Mouse (Mus musculus): ENCODE data around the gene Clic1. TPM values are rescaled to one million over a fixed set of nuclear protein-coding genes. Genes with fewer than 3 reads are reported as not detected.

Clic1 gene
- total RNA-seq, 1 experiment from 2014 or later, result 149 TPM

Other genes starting within 250 kb of the Clic1 start
- not detected for gene Cyp21a1, start 245.4 kb upstream of the Clic1 start, total RNA-seq (2023)
- gene Stk19, start 213.0 kb upstream of the Clic1 start, total RNA-seq (2023), result 62.5 TPM
- 76.5 TPM for gene Dxo, start 212.9 kb upstream of the Clic1 start, total RNA-seq (2023)
- gene Skiv2l, start 199.8 kb upstream of the Clic1 start, total RNA-seq (2023), result 106 TPM
- 31.0 TPM for gene Nelfe, start 199.6 kb upstream of the Clic1 start, total RNA-seq (2023)
- gene Cfb, start 187.4 kb upstream of the Clic1 start, total RNA-seq (2023), result 0.61 TPM
- gene Zbtb12, start 170.5 kb upstream of the Clic1 start, total RNA-seq (2023), result 5.4 TPM
- not detected for gene Gm20547, start 167.9 kb upstream of the Clic1 start, total RNA-seq (2023)
- 1.9 TPM for gene C2, start 151.7 kb upstream of the Clic1 start, total RNA-seq (2023)
- 120 TPM for gene Ehmt2, start 151.5 kb upstream of the Clic1 start, total RNA-seq (2023)
- not detected for gene Slc44a4, start 135.5 kb upstream of the Clic1 start, total RNA-seq (2023)
- gene Neu1, start 118.7 kb upstream of the Clic1 start, total RNA-seq (2023), result 55.1 TPM
- gene Hspa1b, start 90.7 kb upstream of the Clic1 start, total RNA-seq (2023), result 83.6 TPM
- not detected for gene Gm20481, start 80.1 kb upstream of the Clic1 start, total RNA-seq (2023)
- 42.1 TPM for gene Hspa1a, start 77.8 kb upstream of the Clic1 start, total RNA-seq (2023)
- not detected for gene Hspa1l, start 77.3 kb upstream of the Clic1 start, total RNA-seq (2023)
- gene Lsm2, start 68.1 kb upstream of the Clic1 start, total RNA-seq (2023), result 27.1 TPM
- gene Vars, start 49.0 kb upstream of the Clic1 start, total RNA-seq (2023), result 98.2 TPM
- gene Vwa7, start 33.4 kb upstream of the Clic1 start, total RNA-seq (2023), result 0.80 TPM
- gene Sapcd1, start 21.9 kb upstream of the Clic1 start, total RNA-seq (2023), result 0.70 TPM
- gene Msh5, start 3.2 kb upstream of the Clic1 start, total RNA-seq (2023), result 2.9 TPM
- 0.64 TPM for gene Ddah2, start 9.1 kb downstream of the Clic1 start, total RNA-seq (2023)
- not detected for gene Ly6g6c, start 15.4 kb downstream of the Clic1 start, total RNA-seq (2023)
- not detected for gene Mpig6b, start 16.2 kb downstream of the Clic1 start, total RNA-seq (2023)
- not detected for gene Ly6g6e, start 26.9 kb downstream of the Clic1 start, total RNA-seq (2023)
- gene Ly6g6d, start 28.1 kb downstream of the Clic1 start, total RNA-seq (2023), result not detected
- not detected for gene Ly6g6f, start 35.6 kb downstream of the Clic1 start, total RNA-seq (2023)
- 70.2 TPM for gene Abhd16a, start 39.3 kb downstream of the Clic1 start, total RNA-seq (2023)
- not detected for gene Ly6g5c, start 58.3 kb downstream of the Clic1 start, total RNA-seq (2023)
- 0.61 TPM for gene Ly6g5b, start 65.5 kb downstream of the Clic1 start, total RNA-seq (2023)
- gene Gpank1, start 71.5 kb downstream of the Clic1 start, total RNA-seq (2023), result 22.8 TPM
- gene Csnk2b, start 72.1 kb downstream of the Clic1 start, total RNA-seq (2023), result 143 TPM
- gene D17H6S53E, start 76.4 kb downstream of the Clic1 start, total RNA-seq (2023), result 21.0 TPM
- gene Apom, start 82.1 kb downstream of the Clic1 start, total RNA-seq (2023), result not detected
- 377 TPM for gene Bag6, start 85.2 kb downstream of the Clic1 start, total RNA-seq (2023)
- gene Prrc2a, start 114.9 kb downstream of the Clic1 start, total RNA-seq (2023), result 311 TPM
- gene Aif1, start 126.1 kb downstream of the Clic1 start, total RNA-seq (2023), result 2.4 TPM
- 19.8 TPM for gene Lst1, start 138.5 kb downstream of the Clic1 start, total RNA-seq (2023)
- 515 TPM for gene Ltb, start 144.5 kb downstream of the Clic1 start, total RNA-seq (2023)
- 17.4 TPM for gene Tnf, start 152.0 kb downstream of the Clic1 start, total RNA-seq (2023)
- gene Lta, start 155.4 kb downstream of the Clic1 start, total RNA-seq (2023), result 16.4 TPM
- not detected for gene Gm16181, start 170.9 kb downstream of the Clic1 start, total RNA-seq (2023)
- 2.9 TPM for gene Atp6v1g2, start 183.7 kb downstream of the Clic1 start, total RNA-seq (2023)
- 12.2 TPM for gene Nfkbil1, start 185.8 kb downstream of the Clic1 start, total RNA-seq (2023)
- 460 TPM for gene Ddx39b, start 191.8 kb downstream of the Clic1 start, total RNA-seq (2023)
- 2,305 TPM for gene H2-D1, start 212.8 kb downstream of the Clic1 start, total RNA-seq (2023)

All from CD8-positive naive resting alpha-beta T cell, adult 57 days (primary cell).